Mouse (Mus musculus) spleen, adult 2 months (tissue): ENCODE measurements around the gene Slc5a10.

ENCODE experiments used
- CTCF ChIP-seq: fragments of 200-500 bp; IDR thresholded peaks from 2 replicates; pipeline ENCODE4 v1.5.1; 2011; ENCODE audit warnings: mild to moderate bottlenecking, inconsistent platforms; ENCODE audit not compliant: insufficient read depth, insufficient read length, insufficient replicate concordance; ENCODE audit errors: extremely low read depth
- POLR2A ChIP-seq: fragments of 200-500 bp; IDR thresholded peaks from 2 replicates; pipeline ENCODE4 v1.6.1; 2011; ENCODE audit warnings: low read depth, low read length, inconsistent platforms

DNA sequence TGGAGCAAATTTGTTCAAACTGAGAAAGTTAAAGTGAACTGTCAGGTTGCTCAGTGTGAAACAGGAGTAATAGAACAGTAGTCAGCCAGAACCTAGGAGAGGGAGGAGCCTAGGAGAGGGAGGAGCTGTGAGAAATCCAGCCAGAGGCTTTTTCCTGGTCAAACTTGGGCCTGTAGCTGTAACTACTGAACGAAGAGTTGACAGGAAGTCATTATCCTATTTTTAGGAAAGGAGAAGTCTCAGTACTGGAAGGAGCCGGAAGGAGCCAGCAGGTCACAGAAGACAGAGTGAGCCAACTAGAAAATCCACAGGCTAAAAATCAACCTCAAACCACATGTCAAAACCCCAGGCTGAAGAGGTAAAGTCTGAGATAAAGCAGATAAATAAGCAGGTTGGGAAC, 7.4 kb upstream of the Slc5a10 start:
- TF ChIP-seq CTCF (no peak), POLR2A (no peak)
